Mouse (Mus musculus) embryonic facial prominence, embryonic 11.5 days (tissue): ENCODE results near the gene Clic4. TPM values are rescaled to one million over a fixed set of nuclear protein-coding genes. Genes with fewer than 3 reads are reported as not detected.
A peak's percentile ranks its signal among the peaks of the same experiment; 100 is the strongest.

Source experiments
- ATAC-seq: fragments of 200-750 bp; cut with Nextera tagmentation; replicated peaks from 2 replicates; pipeline ENCODE4 v1.8.0; 2017; ENCODE audit warnings: low read depth; ENCODE audit not compliant: insufficient number of reproducible peaks, low FRiP score, low TSS enrichment
- DNase-seq: peaks from one replicate; pipeline ENCODE4 v3.0.0-alpha.2; 2015; ENCODE audit warnings: low spot score
- H3K27ac ChIP-seq: fragments of 300-500 bp; sonication (generic); replicated peaks from 2 replicates; pipeline ENCODE4 v1.5.1; 2014; ENCODE audit warnings: mild to moderate bottlenecking, low read depth, low read length, control low read depth
- H3K27me3 ChIP-seq: fragments of 300-500 bp; sonication (generic); 2 replicates; pipeline ENCODE4 v1.6.1; 2014; ENCODE audit warnings: mild to moderate bottlenecking, low read length, moderate library complexity, mixed read lengths; ENCODE audit not compliant: control insufficient read depth, insufficient read depth
- H3K36me3 ChIP-seq: fragments of 300-500 bp; sonication (generic); replicated peaks from 2 replicates; pipeline ENCODE4 v1.6.1; 2014; ENCODE audit warnings: low read depth, mild to moderate bottlenecking, low read length, moderate library complexity, mixed read lengths; ENCODE audit not compliant: control insufficient read depth, insufficient read depth
- H3K4me1 ChIP-seq: fragments of 300-500 bp; sonication (generic); 2 replicates; pipeline ENCODE4 v1.6.1; 2014; ENCODE audit warnings: low read length, mixed read lengths; ENCODE audit not compliant: control insufficient read depth, insufficient read depth
- H3K4me2 ChIP-seq: fragments of 300-500 bp; sonication (generic); 2 replicates; pipeline ENCODE4 v1.6.1; 2014; ENCODE audit warnings: low read depth, mild to moderate bottlenecking, control low read depth, low read length, moderate library complexity
- H3K4me3 ChIP-seq: fragments of 300-500 bp; sonication (generic); 2 replicates; pipeline ENCODE4 v1.5.1; 2014; ENCODE audit warnings: low read depth, low read length, control low read depth
- H3K9ac ChIP-seq: fragments of 300-500 bp; sonication (generic); replicated peaks from 2 replicates; pipeline ENCODE4 v1.6.1; 2014; ENCODE audit warnings: mild to moderate bottlenecking, control low read depth, low read length
- H3K9me3 ChIP-seq: fragments of 300-500 bp; sonication (generic); replicated peaks from 2 replicates; pipeline ENCODE4 v1.6.1; 2016; ENCODE audit warnings: mild to moderate bottlenecking, low read length, inconsistent platforms, mixed read lengths; ENCODE audit not compliant: control insufficient read depth
- WGBS: fragments of 180-500 bp; shearing (Covaris S2); extraction: QIAGEN DNeasy Blood & Tissue Kit; methylation state at CpG from one replicate; pipeline ENCODE4 v1.1.7; 2014; 5-methylcytosine and 5-hydroxymethylcytosine counted together
- polyA plus RNA-seq: library from polyadenylated mRNA; unstranded; fragments of >200 nt; fragmentation: Nextera tagmentation; extraction: Ambion mirVana; gene quantifications from 2 replicates; pipeline ENCODE4 v1.2.1, GENCODE M21; 2014

Clic4 gene
- polyA plus RNA-seq: 148 and 156 TPM in 2 replicates

- Histone ChIP-seq H3K9ac (peak within 1 kb of the TSS; percentile 93), H3K9me3 (no peaks in the 10 kb centered on the region), H3K4me3 (peak within 1 kb of the TSS; percentile 91), H3K27ac (peak within 1 kb of the TSS; percentile 94), H3K4me2 (peak within 1 kb of the TSS; percentile 61), H3K4me1 (peaks cover 3% of the 10 kb centered on the region), H3K36me3 (no peaks in the 10 kb centered on the region), H3K27me3 (no peaks in the 10 kb centered on the region)
- ATAC-seq: peak; percentile 98
- peak; percentile 100 for DNase-seq
- under 1% methylated on average over 59 of the region's 64 CpGs for WGBS
Measured at GRCm38 (mm10) chr4:135272640-135273306, at the start of gene Clic4. Clic4 (minus strand) TSS chr4:135272814.

GRCm38 (mm10) chr4:135317966-135318365 is 45.4 kb upstream of the Clic4 start:
- peak; percentile 67; the same call in 1 of the 2 replicates for ATAC-seq
- Histone ChIP-seq H3K9ac (no peak overlapping the region), H3K4me2 (no peak overlapping the region), H3K36me3 (peaks cover 33% of the 10 kb centered on the region), H3K27ac (no peak overlapping the region), H3K27me3 (no peaks in the 10 kb centered on the region), H3K4me3 (no peak overlapping the region), H3K4me1 (no peaks in the 10 kb centered on the region), H3K9me3 (no peaks in the 10 kb centered on the region)
- WGBS: 23% methylated on average over 2 of the region's 2 CpGs
- DNase-seq: peak; percentile 88

GRCm38 (mm10) chr4:135317539-135317938 is 44.9 kb upstream of the Clic4 start:
- Histone ChIP-seq H3K36me3 (peaks cover 30% of the 10 kb centered on the region), H3K4me1 (no peaks in the 10 kb centered on the region; the same call in 1 of the 2 replicates), H3K4me3 (no peak overlapping the region), H3K4me2 (no peak overlapping the region), H3K27ac (no peak overlapping the region), H3K27me3 (no peaks in the 10 kb centered on the region), H3K9me3 (no peaks in the 10 kb centered on the region), H3K9ac (no peak overlapping the region)
- WGBS: 94% methylated on average over 4 of the region's 4 CpGs
- ATAC-seq (no peak), DNase-seq (no peak)

GRCm38 (mm10) chr4:135315287-135315686 is 42.7 kb upstream of the Clic4 start:
- DNase-seq (no peak), ATAC-seq (no peak)
- Histone ChIP-seq H3K4me2 (no peak overlapping the region), H3K4me1 (no peaks in the 10 kb centered on the region; the same call in 1 of the 2 replicates), H3K36me3 (peaks cover 19% of the 10 kb centered on the region), H3K9ac (no peak overlapping the region), H3K27ac (no peak overlapping the region), H3K4me3 (no peak overlapping the region), H3K27me3 (no peaks in the 10 kb centered on the region), H3K9me3 (no peaks in the 10 kb centered on the region)
- 93% methylated on average over 9 of the region's 9 CpGs for WGBS

GRCm38 (mm10) chr4:135314419-135314832 is 41.8 kb upstream of the Clic4 start:
- Histone ChIP-seq H3K27ac (no peak overlapping the region), H3K9me3 (no peaks in the 10 kb centered on the region), H3K4me1 (no peaks in the 10 kb centered on the region; the same call in 1 of the 2 replicates), H3K4me2 (no peak overlapping the region), H3K27me3 (no peaks in the 10 kb centered on the region), H3K9ac (no peak overlapping the region), H3K36me3 (peaks cover 16% of the 10 kb centered on the region), H3K4me3 (no peak overlapping the region)
- no peak for ATAC-seq
- 87% methylated on average over 11 of the region's 11 CpGs for WGBS
- DNase-seq: no peak

DNA sequence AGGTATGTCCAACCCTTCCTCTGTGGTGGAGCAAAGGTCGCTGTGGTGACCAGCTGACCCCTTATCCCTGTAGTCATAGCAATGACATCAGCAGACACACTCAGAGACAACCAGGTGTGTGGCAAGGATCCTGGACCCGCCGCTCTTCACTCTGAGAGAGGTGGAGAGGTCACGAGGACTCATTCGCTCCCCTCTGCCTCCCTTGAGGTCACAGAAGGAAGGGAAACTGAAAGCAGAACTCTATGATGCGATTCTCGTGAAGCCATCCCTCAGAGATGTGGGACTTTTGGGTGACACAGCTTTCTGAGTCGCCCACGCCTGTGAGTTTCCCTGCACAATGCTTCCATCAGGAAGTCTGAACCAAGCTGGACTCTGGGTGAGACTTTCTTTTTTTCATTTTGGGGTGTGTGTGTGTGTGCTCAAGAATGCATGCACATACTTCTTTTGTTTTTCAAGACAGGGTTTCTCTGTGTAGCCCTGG is 41.2 kb upstream of the Clic4 start:
- Histone ChIP-seq H3K27ac (no peak overlapping the region), H3K36me3 (peaks cover 16% of the 10 kb centered on the region), H3K4me1 (no peaks in the 10 kb centered on the region; the same call in 1 of the 2 replicates), H3K27me3 (no peaks in the 10 kb centered on the region), H3K9ac (no peak overlapping the region), H3K4me2 (no peak overlapping the region), H3K4me3 (no peak overlapping the region), H3K9me3 (no peaks in the 10 kb centered on the region)
- no peak for DNase-seq
- ATAC-seq: no peak
- WGBS: 76% methylated on average over 9 of the region's 9 CpGs

- Histone ChIP-seq H3K9ac (no peak overlapping the region), H3K36me3 (peaks cover 16% of the 10 kb centered on the region)
Measured at GRCm38 (mm10) chr4:135313111-135313691, 40.6 kb upstream of the Clic4 start.

GRCm38 (mm10) chr4:135312706-135313105 is 40.1 kb upstream of the Clic4 start:
- no peak for ATAC-seq
- WGBS: 54% methylated on average over 4 of the region's 4 CpGs
- H3K27ac ChIP-seq: no peak overlapping the region

More at GRCm38 (mm10) chr4:135313111-135313691, 40.6 kb upstream of the Clic4 start:
- Histone ChIP-seq H3K4me1 (no peaks in the 10 kb centered on the region; the same call in 1 of the 2 replicates), H3K4me3 (no peak overlapping the region), H3K27ac (no peak overlapping the region), H3K4me2 (no peak overlapping the region), H3K27me3 (no peaks in the 10 kb centered on the region), H3K9me3 (no peaks in the 10 kb centered on the region)
- 63% methylated on average over 17 of the region's 17 CpGs for WGBS
- DNase-seq: no peak
- no peak for ATAC-seq

More at GRCm38 (mm10) chr4:135312706-135313105, 40.1 kb upstream of the Clic4 start:
- no peaks in the 10 kb centered on the region for H3K9me3 ChIP-seq
- DNase-seq: no peak
- H3K4me3 ChIP-seq: no peak overlapping the region
- no peak overlapping the region for H3K4me2 ChIP-seq
- H3K4me1 ChIP-seq: no peaks in the 10 kb centered on the region; the same call in 1 of the 2 replicates
- peaks cover 16% of the 10 kb centered on the region for H3K36me3 ChIP-seq
- H3K9ac ChIP-seq: no peak overlapping the region
- no peaks in the 10 kb centered on the region for H3K27me3 ChIP-seq
